Mouse (Mus musculus) bone marrow macrophage, adult 2 months (primary cell): ENCODE data around the gene Mrs2.

Source experiments
- CTCF ChIP-seq: IDR thresholded peaks from 2 replicates; pipeline ENCODE4 v1.5.1; 2012; ENCODE audit warnings: low read depth, mild to moderate bottlenecking, low read length, moderate library complexity
- POLR2A ChIP-seq: IDR thresholded peaks from 2 replicates; pipeline ENCODE4 v1.6.1; 2012; ENCODE audit warnings: mild to moderate bottlenecking, low read depth, low read length, borderline replicate concordance

GRCm38 (mm10) chr13:24960084-24960483, 60.1 kb downstream of the Mrs2 start:
- TF ChIP-seq CTCF = no peak
- TF ChIP-seq POLR2A = no peak
